Mouse (Mus musculus) embryo, embryonic 11 days (tissue): ENCODE data around the gene Zfp609.
"Not testable (repeated sequence)": the region's sequence is repeated elsewhere in the genome, so short reads cannot be mapped to it uniquely, and the experiment has no call there.

Source experiments
- DNase-seq: peaks from one replicate; pipeline ENCODE4 v3.0.0-alpha.2; 2015

The Zfp609 gene

GRCm38 (mm10) chr9:65812841-65813240 is 14.5 kb downstream of the Zfp609 start:
- DNase-seq: no peak

- no peak for DNase-seq
Measured at GRCm38 (mm10) chr9:65811784-65812183, 15.6 kb downstream of the Zfp609 start.

GRCm38 (mm10) chr9:65807818-65808217 is 19.5 kb downstream of the Zfp609 start:
- no peak for DNase-seq

GRCm38 (mm10) chr9:65807251-65807650 is 20.1 kb downstream of the Zfp609 start:
- DNase-seq: no peak

DNA sequence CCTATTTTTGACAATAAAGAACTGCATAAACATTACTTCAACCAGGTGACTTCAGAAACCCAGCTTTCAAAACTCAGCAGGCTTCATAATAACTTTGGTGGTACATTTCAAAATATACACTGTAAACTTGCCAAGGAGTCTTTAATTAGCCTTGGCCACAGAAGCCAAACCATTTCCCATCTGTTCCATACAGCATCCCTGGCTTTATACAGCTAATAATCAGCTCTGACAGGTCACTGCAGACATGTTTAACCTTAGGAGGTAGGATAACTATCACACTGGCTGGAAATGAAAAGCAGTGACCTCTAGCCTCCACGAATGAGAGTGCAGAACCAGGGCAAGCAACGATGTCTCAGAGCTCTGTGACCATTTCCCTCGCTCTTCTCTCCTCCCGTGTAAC is 27.6 kb downstream of the Zfp609 start:
- no peak for DNase-seq

GRCm38 (mm10) chr9:65795651-65796050 is 31.7 kb downstream of the Zfp609 start:
- DNase-seq: no peak

DNA sequence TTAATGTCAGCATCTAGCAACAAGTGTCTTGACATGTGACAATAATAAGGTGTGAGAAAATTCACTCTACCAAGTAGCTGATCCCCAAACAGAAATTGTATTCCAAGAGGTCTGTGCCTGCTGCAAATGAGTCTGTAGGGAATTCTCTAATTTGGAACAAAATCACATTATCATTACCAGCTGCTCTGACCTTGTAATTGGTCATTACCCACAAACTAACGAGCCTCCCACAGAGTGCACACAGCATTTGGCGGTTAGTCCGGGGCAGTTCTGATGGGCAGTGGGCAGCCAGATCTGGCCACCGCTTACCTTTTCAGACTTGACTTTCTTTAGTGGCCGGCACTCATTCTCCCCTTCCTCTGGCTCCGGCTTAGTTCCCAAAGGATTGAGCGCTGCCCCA is 33.1 kb downstream of the Zfp609 start:
- DNase-seq: no peak

- DNase-seq: no peak
Measured at GRCm38 (mm10) chr9:65793506-65793905, 33.9 kb downstream of the Zfp609 start.

GRCm38 (mm10) chr9:65793086-65793485 is 34.3 kb downstream of the Zfp609 start:
- no peak for DNase-seq

DNA sequence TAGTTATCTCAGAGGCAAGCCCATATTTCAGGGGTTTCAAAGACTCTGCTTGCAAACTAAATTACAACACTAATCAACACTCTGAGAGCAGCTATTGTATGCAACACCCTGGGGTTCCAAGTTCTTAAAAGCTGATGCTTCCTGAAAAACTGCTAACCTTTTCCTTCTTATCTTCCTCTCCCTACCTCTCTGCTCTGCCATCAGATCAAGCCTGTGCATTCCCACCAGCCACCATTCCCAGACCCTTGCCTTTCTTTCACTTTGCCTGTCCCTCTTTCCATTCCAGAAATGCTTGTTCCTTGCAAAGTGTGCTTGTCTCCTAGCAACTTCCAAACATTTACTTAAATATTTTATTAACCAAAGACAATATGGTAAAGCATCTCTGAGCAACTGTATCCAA is 35.5 kb downstream of the Zfp609 start:
- no peak for DNase-seq

GRCm38 (mm10) chr9:65791106-65791505 is 36.3 kb downstream of the Zfp609 start:
- no peak for DNase-seq

GRCm38 (mm10) chr9:65789788-65790187 is 37.6 kb downstream of the Zfp609 start:
- DNase-seq: no peak

GRCm38 (mm10) chr9:65788556-65788955 is 38.8 kb downstream of the Zfp609 start:
- DNase-seq: no peak

DNA sequence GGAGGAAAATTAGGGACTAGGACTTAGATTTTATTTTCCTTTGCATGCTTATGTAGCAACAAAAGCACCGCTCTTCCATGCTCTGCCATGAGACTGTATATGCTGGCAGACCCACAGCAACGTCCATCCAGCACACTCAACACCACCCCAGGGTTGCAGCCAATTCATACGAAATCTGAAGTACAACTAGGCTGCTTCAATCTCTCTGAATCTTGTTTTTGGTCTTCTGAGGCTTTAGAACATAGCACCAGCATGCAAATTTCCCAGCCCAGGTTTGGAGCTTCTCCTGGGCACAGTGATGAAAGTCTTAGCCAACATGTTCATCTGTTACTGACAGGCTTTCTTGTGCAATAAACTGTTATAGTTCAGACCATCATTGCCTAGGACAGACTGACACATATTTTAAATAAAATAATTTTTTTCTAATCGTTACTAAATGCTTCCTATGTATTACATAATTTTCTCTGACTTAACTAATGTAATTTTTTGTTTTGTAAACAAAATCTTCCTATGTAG is 39.5 kb downstream of the Zfp609 start:
- DNase-seq: no peak

- DNase-seq: peak; percentile 30
Measured at GRCm38 (mm10) chr9:65786885-65787787, 40.2 kb downstream of the Zfp609 start.

DNA sequence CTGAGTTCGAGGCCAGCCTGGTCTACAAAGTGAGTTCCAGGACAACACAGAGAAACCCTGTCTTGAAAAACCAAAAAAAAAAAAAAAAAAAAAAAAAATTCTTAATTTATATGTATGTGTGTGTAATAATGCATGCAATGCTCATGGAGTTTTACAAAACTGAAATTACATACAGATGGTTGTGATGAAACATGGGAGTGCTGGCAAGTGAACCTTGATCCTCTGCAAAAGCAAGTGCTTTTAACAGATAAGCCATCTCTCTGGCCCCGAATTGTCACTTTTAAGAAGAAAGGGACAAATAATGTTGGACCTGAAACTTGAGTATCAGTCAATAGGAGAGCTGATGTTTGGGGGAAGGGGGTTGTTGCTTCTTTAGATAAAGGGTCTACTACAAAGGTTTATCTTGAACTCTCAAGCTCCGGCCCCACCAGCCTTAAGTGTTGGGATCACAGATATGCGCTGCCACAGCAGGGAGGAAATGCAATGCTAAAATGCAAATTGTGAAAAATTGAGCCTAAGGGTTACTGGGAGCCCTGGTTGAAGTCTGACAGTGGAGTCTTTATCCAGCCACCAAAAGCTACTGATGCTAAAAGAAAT is 41.5 kb downstream of the Zfp609 start:
- DNase-seq: no peak

DNA sequence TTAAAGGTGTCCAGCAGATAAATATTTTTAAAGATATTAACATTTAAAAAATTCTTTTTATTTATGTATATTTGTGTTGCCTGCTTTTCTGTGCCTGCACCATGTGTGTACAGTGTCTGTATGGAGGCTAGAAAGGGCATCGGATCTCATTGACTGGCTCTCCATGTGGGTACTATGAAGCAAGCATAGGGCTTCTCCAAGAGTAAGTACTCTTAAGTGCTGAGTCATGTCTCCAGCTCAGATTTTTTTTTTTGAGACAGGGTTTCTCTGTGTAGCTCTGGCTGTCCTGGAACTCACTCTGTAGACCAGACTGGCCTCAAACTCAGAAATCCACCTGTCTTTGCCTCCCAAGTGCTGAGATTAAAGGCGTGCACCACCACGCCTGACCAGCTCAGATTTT is 47.7 kb downstream of the Zfp609 start:
- not testable (repeated sequence) for DNase-seq

DNA sequence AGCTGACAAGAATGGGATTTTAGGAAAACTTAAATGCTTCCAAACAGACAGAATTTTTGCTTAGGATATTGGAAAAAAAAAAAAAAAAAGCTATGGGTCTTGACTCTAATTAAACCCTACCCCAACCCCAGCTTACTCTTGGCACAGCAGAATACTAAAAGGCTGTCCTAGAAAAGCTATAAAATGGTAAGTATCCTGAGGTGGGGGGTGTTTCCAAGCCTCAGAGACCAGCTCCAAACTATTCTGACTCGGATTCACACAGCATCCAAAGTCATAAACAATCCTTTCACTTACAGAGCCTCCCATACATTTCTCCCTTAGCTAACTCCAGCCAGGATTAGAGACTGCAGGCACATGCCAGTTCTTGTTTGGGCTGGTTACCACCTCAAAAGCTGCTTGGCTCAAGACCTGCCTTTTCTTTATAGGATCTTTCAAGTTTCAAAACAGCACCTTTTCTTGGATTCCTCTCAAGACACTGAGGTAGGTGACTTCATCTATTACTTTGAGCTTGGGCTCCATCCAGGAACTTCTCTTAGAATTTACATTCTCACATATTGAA is 50.4 kb downstream of the Zfp609 start:
- no peak for DNase-seq

DNA sequence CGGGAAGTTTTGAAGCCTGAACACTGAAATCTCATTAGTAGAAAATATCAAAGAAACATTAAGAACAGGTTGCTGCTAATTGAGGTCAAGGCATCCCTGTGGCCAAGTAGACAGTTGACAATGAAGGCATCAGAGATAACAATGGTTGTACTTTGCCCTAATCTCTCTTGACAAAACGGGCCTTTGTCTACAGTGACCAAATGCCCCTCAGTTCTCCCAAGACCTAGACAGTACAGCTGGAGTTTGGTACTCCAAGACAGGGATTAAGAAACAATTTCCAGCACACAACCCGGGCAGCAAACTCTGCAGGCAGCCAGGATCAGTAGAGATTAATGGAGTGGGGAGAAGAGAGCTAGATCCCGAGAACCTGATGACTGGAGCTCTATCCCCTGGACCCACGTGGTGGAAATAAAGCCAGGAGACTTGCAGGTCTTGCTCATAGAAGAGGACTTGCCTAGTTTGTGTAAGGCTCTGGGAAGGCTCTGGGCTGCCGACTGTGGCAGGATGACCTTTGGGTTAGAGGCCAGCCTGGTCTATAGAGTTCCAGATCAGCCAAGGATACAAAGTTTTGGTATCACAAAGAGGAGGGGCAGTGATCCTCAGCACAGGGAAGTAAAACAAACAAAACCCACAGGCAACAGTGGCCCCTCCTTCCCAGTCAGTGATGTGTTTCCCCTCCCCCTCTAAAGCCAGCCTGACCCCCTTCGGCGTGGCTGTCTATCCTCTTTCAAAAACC is 51.1 kb downstream of the Zfp609 start:
- DNase-seq: peak; percentile 38

- no peak for DNase-seq
Measured at GRCm38 (mm10) chr9:65773783-65774182, 53.6 kb downstream of the Zfp609 start.

DNA sequence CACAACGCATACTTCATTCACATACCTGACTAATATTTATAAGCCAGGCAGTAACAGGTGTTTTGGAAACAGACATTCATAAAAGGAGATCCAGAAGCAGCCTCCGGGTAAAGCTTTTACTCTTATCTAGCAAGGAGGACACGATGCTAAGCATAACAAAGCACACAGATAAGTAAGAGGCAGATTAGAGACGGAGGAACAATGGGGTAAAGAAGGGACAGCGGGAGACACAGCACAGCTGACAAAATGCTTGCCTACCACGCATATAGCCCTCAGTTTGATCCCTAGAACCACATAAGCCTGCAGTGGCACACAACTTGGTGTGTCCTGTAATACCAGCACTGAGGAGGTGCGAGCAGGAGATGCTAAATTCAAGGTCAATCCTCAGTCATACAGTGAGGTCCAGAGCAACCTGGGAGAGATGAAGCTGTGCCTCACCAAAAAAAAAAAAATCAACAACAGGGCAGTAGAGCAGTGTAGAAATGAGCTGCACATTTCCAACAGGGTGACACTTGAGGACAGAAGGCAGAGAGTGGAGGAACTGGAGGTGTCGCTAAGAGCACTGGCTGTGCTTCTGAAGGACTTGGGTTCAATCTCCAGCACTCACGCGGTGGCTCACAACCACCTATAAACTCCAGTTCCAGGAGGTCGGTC is 56.2 kb downstream of the Zfp609 start:
- no peak for DNase-seq

- no peak for DNase-seq
Measured at GRCm38 (mm10) chr9:65762728-65763127, 64.6 kb downstream of the Zfp609 start.

GRCm38 (mm10) chr9:65759992-65760391 is 67.4 kb downstream of the Zfp609 start:
- DNase-seq: no peak
